24 mouse cellular contexts compared by ENCODE assay signal in genomic region chr11:111057435-111057834, GRCm38 (mm10). TPM values are rescaled to one million over a fixed set of nuclear protein-coding genes. Genes with fewer than 3 reads are reported as not detected.
DNase-seq lines count a peak whose midpoint lies in the region; ATAC-seq lines count a peak whose summit lies in the region.
"Had no signal": no experiment of that assay in that cellular context is flagged by ENCODE, and none has a peak within 500 bp of the region (broad histone marks: within the 10 kb centered on the region; RNA-seq: fewer than 3 reads in every experiment).

No protein-coding gene starts in this region.

- no peak overlapping the region for H3K4me2 ChIP-seq in liver, embryonic 15.5 days
- no peak overlapping the region for H3K4me2 ChIP-seq in midbrain, embryonic 13.5 days (replicated peaks)
- no peak overlapping the region for H3K4me2 ChIP-seq in midbrain, embryonic 14.5 days (ENCODE audit: low read length)
- H3K4me2 ChIP-seq: embryonic facial prominence, embryonic 12.5 days; embryonic facial prominence, embryonic 15.5 days; forebrain, embryonic 12.5 days; forebrain, embryonic 15.5 days; heart, embryonic 13.5 days; hindbrain, embryonic 12.5 days; hindbrain, embryonic 15.5 days had no signal

- no peaks in the 10 kb centered on the region for H3K27me3 ChIP-seq in liver, embryonic 15.5 days
- no peaks in the 10 kb centered on the region for H3K27me3 ChIP-seq in midbrain, embryonic 13.5 days
- no peaks in the 10 kb centered on the region for H3K27me3 ChIP-seq in midbrain, embryonic 14.5 days (ENCODE audit: control insufficient read depth, insufficient read depth, low read length)
- H3K27me3 ChIP-seq: embryonic facial prominence, embryonic 12.5 days; embryonic facial prominence, embryonic 15.5 days; forebrain, embryonic 12.5 days; forebrain, embryonic 15.5 days; heart, embryonic 13.5 days; hindbrain, embryonic 12.5 days; hindbrain, embryonic 15.5 days had no signal

- no peak for DNase-seq in liver
- no peak for DNase-seq in midbrain, embryonic 14.5 days
- no peak for DNase-seq in right cerebral cortex, adult 18-20 months
- DNase-seq: adrenal gland, adult 8-10 months; adrenal gland, postnatal 25 days; cerebellum, adult 11-12 months; cerebellum, adult 8-10 months; cerebellum, postnatal 10 days; cerebellum, postnatal 36 days; embryo, embryonic 11 days; gastrocnemius, postnatal 25 days; heart, adult 18-20 months had no signal

- no peaks in the 10 kb centered on the region for H3K4me1 ChIP-seq in liver, embryonic 15.5 days (replicated peaks)
- 0 out of 2 replicates have a peak, but pooled peaks cover 5% of the 10 kb centered on the region for H3K4me1 ChIP-seq in midbrain, embryonic 13.5 days (replicated peaks)
- H3K4me1 ChIP-seq in midbrain, embryonic 14.5 days (ENCODE audit: control insufficient read depth, insufficient read depth, low read length), result no peaks in the 10 kb centered on the region
- H3K4me1 ChIP-seq: embryonic facial prominence, embryonic 12.5 days; embryonic facial prominence, embryonic 15.5 days; forebrain, embryonic 12.5 days; forebrain, embryonic 15.5 days; hindbrain, embryonic 15.5 days had no signal

- no peaks in the 10 kb centered on the region for H3K36me3 ChIP-seq in liver, embryonic 15.5 days (replicated peaks)
- H3K36me3 ChIP-seq in midbrain, embryonic 13.5 days, result no peaks in the 10 kb centered on the region
- no peaks in the 10 kb centered on the region for H3K36me3 ChIP-seq in midbrain, embryonic 14.5 days (ENCODE audit: control insufficient read depth, insufficient read depth, low read length)
- H3K36me3 ChIP-seq: embryonic facial prominence, embryonic 12.5 days; embryonic facial prominence, embryonic 15.5 days; forebrain, embryonic 12.5 days; forebrain, embryonic 15.5 days; heart, embryonic 13.5 days; hindbrain, embryonic 12.5 days; hindbrain, embryonic 15.5 days had no signal

- H3K9ac ChIP-seq in liver, embryonic 15.5 days, result no peak overlapping the region
- no peak overlapping the region for H3K9ac ChIP-seq in midbrain, embryonic 13.5 days (replicated peaks)
- H3K9ac ChIP-seq in midbrain, embryonic 14.5 days (replicated peaks; ENCODE audit: low read length), result no peak overlapping the region
- H3K9ac ChIP-seq: embryonic facial prominence, embryonic 12.5 days; embryonic facial prominence, embryonic 15.5 days; forebrain, embryonic 12.5 days; forebrain, embryonic 15.5 days; heart, embryonic 13.5 days; hindbrain, embryonic 12.5 days; hindbrain, embryonic 15.5 days had no signal

- peak; percentile 37; the same call in 1 of the 2 replicates for ATAC-seq in liver, embryonic 15.5 days (ENCODE audit: insufficient read depth)
- ATAC-seq in midbrain, embryonic 13.5 days, result 0 out of 2 replicates have a peak, but pooled peaks have one; percentile 34
- no peak for ATAC-seq in midbrain, embryonic 14.5 days (ENCODE audit: low FRiP score, low TSS enrichment)
- 0 out of 2 replicates have a peak, but pooled peaks have one; percentile 30 for ATAC-seq in erythroid progenitor cell, adult 5-6 weeks (replicated peaks; ENCODE audit: low FRiP score, poor library complexity, severe bottlenecking)
- ATAC-seq: activated CD4-positive, CD25-positive, alpha-beta regulatory T cell, adult 4 months; CD4-positive, CD25-positive, alpha-beta regulatory T cell, adult 4 months; forebrain, embryonic 15.5 days had no signal

- H3K9me3 ChIP-seq in liver, embryonic 15.5 days (replicated peaks), result no peaks in the 10 kb centered on the region
- H3K9me3 ChIP-seq in midbrain, embryonic 13.5 days, result no peaks in the 10 kb centered on the region
- H3K9me3 ChIP-seq in midbrain, embryonic 14.5 days (ENCODE audit: control insufficient read depth, low read length), result no peaks in the 10 kb centered on the region
- H3K9me3 ChIP-seq: embryonic facial prominence, embryonic 12.5 days; embryonic facial prominence, embryonic 15.5 days; forebrain, embryonic 12.5 days; forebrain, embryonic 15.5 days; heart, embryonic 13.5 days; hindbrain, embryonic 12.5 days; hindbrain, embryonic 15.5 days had no signal

- WGBS in liver, embryonic 15.5 days (ENCODE audit: insufficient replicate concordance), result 84% methylated on average over 4 of the region's 4 CpGs
- 97% methylated on average over 4 of the region's 4 CpGs for WGBS in midbrain, embryonic 13.5 days
- WGBS in midbrain, embryonic 14.5 days, result 97% methylated on average over 4 of the region's 4 CpGs

- H3K27ac ChIP-seq in liver, embryonic 15.5 days (replicated peaks), result no peak overlapping the region
- no peak overlapping the region for H3K27ac ChIP-seq in midbrain, embryonic 13.5 days
- H3K27ac ChIP-seq in midbrain, embryonic 14.5 days (replicated peaks; ENCODE audit: low read depth, low read length), result no peak overlapping the region
- H3K27ac ChIP-seq: embryonic facial prominence, embryonic 12.5 days; embryonic facial prominence, embryonic 15.5 days; forebrain, embryonic 12.5 days; forebrain, embryonic 15.5 days; heart, embryonic 13.5 days; hindbrain, embryonic 12.5 days; hindbrain, embryonic 15.5 days had no signal

- H3K4me3 ChIP-seq in liver, embryonic 15.5 days (replicated peaks), result no peak overlapping the region
- H3K4me3 ChIP-seq in midbrain, embryonic 13.5 days (replicated peaks), result no peak overlapping the region
- H3K4me3 ChIP-seq in midbrain, embryonic 14.5 days (replicated peaks; ENCODE audit: low read depth, low read length), result no peak overlapping the region
- H3K4me3 ChIP-seq: embryonic facial prominence, embryonic 12.5 days; embryonic facial prominence, embryonic 15.5 days; forebrain, embryonic 12.5 days; forebrain, embryonic 15.5 days; heart, embryonic 13.5 days; hindbrain, embryonic 12.5 days; hindbrain, embryonic 15.5 days had no signal

RNA-seq across cellular contexts. Expression of gene Kcnj2, which starts 8.5 kb away (rescaled TPM):
- polyA plus RNA-seq in liver, embryonic 15.5 days (2015; fragmentation: Nextera tagmentation; extraction: Ambion mirVana), result 0.17 and 0.26 TPM in 2 replicates
- 1.3 TPM in 2 replicates for polyA plus RNA-seq in midbrain, embryonic 13.5 days (2015; fragmentation: Nextera tagmentation; extraction: Ambion mirVana)
- polyA plus RNA-seq in midbrain, embryonic 14.5 days (2014; fragmentation: Nextera tagmentation; extraction: Ambion mirVana), result 0.63 and 1.3 TPM in 2 replicates
- total RNA-seq in erythroid progenitor cell, adult 5-6 weeks (2015; ENCODE audit: low replicate concordance), result 0.42 TPM in 1 of 2 replicates, not detected in the other
- total RNA-seq in erythroid progenitor cell, adult 5-6 weeks (2017; ENCODE audit: low replicate concordance), result 0.61 and 2.6 TPM in 2 replicates
- polyA plus RNA-seq: CD4-positive, CD25-positive, alpha-beta regulatory T cell, adult 4 months had no signal
